Mouse (Mus musculus): ENCODE measurements around the gene Fam193a.

DNA sequence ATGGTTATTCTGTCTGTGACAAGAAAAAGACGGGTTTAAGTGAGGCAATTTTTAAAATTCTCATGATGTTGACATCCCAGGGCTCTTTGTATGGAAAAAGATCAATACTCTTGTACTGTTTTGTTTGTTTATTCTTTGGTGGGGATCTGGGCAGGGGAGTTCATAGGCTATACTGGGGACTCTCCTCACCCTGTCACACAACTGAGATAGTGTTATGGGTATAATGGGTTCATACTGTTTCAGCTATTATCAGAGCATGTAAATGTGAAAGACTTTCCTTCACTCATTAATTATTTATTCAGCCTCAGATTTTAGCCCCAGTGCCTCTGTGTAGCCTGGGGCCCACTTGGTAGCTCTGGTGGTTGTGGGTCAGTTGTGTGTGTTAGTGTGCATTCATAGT, 39.3 kb downstream of the Fam193a start:
- TF ChIP-seq POLR2A (IDR thresholded peaks at IDR 0.05; ENCODE audit: borderline replicate concordance, extremely low read depth, low read depth, low read length) (no peak), CTCF (IDR thresholded peaks at IDR 0.05; ENCODE audit: insufficient read depth, low read length) (no peak)
